In the genomic region with DNA sequence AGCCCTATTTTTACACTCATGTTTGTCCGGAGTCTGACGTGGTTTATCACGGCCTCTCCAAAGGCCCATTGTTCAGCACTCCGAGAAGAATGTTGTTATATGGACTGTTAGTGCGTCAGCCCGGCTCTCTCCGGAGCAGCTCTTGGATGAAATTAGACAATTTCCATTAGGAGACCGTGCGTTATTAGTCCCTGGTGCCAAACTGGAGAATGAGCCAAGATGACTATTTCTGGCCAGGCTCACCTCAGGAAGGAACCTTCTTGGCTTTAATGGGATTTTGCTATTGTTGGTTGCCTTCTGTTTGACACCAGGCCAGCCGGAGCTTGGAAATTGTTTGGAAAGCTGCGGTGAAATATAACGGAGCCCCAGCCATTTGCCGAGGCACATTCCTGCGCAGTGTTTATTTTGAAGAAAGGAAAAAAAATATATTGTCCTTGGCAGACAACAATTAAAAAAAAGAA, we compare ENCODE assay signal across 8 mouse cellular contexts. TPM values are rescaled to one million over a fixed set of nuclear protein-coding genes. Genes with fewer than 3 reads are reported as not detected.
DNase-seq lines count a peak whose midpoint lies in the region; ATAC-seq and TF ChIP-seq lines count a peak whose summit lies in the region.

No protein-coding gene starts in this region.

- H3K9ac ChIP-seq in embryonic facial prominence, embryonic 14.5 days (ENCODE audit: low read depth, low read length): no peak overlapping the region
- no peak overlapping the region for H3K9ac ChIP-seq in intestine, embryonic 15.5 days
- no peak overlapping the region for H3K9ac ChIP-seq in lung, postnatal 0 days (replicated peaks; ENCODE audit: low read depth)

- H3K36me3 ChIP-seq in embryonic facial prominence, embryonic 14.5 days (ENCODE audit: control insufficient read depth, insufficient read depth, low read length): no peaks in the 10 kb centered on the region
- no peaks in the 10 kb centered on the region for H3K36me3 ChIP-seq in embryonic facial prominence, embryonic 10.5 days (replicated peaks)
- H3K36me3 ChIP-seq in intestine, embryonic 15.5 days: no peaks in the 10 kb centered on the region
- H3K36me3 ChIP-seq in lung, postnatal 0 days (ENCODE audit: insufficient read depth, low read length): no peaks in the 10 kb centered on the region

- no peak overlapping the region for H3K4me2 ChIP-seq in embryonic facial prominence, embryonic 14.5 days (ENCODE audit: low read depth, low read length)
- H3K4me2 ChIP-seq in intestine, embryonic 15.5 days (replicated peaks): no peak overlapping the region
- H3K4me2 ChIP-seq in lung, postnatal 0 days (replicated peaks; ENCODE audit: low read depth, low read length): no peak overlapping the region

- H3K9me3 ChIP-seq in embryonic facial prominence, embryonic 14.5 days (ENCODE audit: control insufficient read depth, low read length): no peaks in the 10 kb centered on the region
- no peaks in the 10 kb centered on the region for H3K9me3 ChIP-seq in embryonic facial prominence, embryonic 10.5 days
- H3K9me3 ChIP-seq in intestine, embryonic 15.5 days: no peaks in the 10 kb centered on the region
- no peaks in the 10 kb centered on the region for H3K9me3 ChIP-seq in lung, postnatal 0 days (ENCODE audit: low read length)

- 62% methylated on average over 14 of the region's 14 CpGs for WGBS in embryonic facial prominence, embryonic 14.5 days
- 72% methylated on average over 14 of the region's 14 CpGs for WGBS in embryonic facial prominence, embryonic 10.5 days
- WGBS in intestine, embryonic 15.5 days: 25% methylated on average over 14 of the region's 14 CpGs
- WGBS in lung, postnatal 0 days: 27% methylated on average over 14 of the region's 14 CpGs

- DNase-seq in embryonic facial prominence, embryonic 14.5 days (ENCODE audit: low spot score): peak; percentile 55
- DNase-seq in embryonic facial prominence, embryonic 10.5 days (ENCODE audit: low spot score): no peak
- peak; percentile 63 to 75 for DNase-seq in cerebellum, postnatal 25 days
- DNase-seq in lung, postnatal 0 days (ENCODE audit: low spot score): peak; percentile 91
- DNase-seq in left cerebral cortex, postnatal 25 days (ENCODE audit: low spot score in 2 of 2): no peak
- no peak for DNase-seq in ovary, postnatal 36 days (ENCODE audit: low spot score)
- DNase-seq in layer of hippocampus, adult 9-10 months (ENCODE audit: low spot score): no peak

- no peaks in the 10 kb centered on the region for H3K4me1 ChIP-seq in embryonic facial prominence, embryonic 14.5 days (ENCODE audit: control insufficient read depth, insufficient read depth, low read length)
- no peaks in the 10 kb centered on the region for H3K4me1 ChIP-seq in embryonic facial prominence, embryonic 10.5 days
- peaks cover 6% of the 10 kb centered on the region; the same call in 1 of the 2 replicates for H3K4me1 ChIP-seq in intestine, embryonic 15.5 days (replicated peaks)
- 0 out of 2 replicates have a peak, but pooled peaks cover 2% of the 10 kb centered on the region for H3K4me1 ChIP-seq in lung, postnatal 0 days (ENCODE audit: insufficient read depth, low read depth, low read length)

- no peaks in the 10 kb centered on the region; the same call in 1 of the 2 replicates for H3K27me3 ChIP-seq in embryonic facial prominence, embryonic 14.5 days (replicated peaks; ENCODE audit: control insufficient read depth, insufficient read depth, low read length)
- 0 out of 2 replicates have a peak, but pooled peaks cover 5% of the 10 kb centered on the region for H3K27me3 ChIP-seq in embryonic facial prominence, embryonic 10.5 days (replicated peaks; ENCODE audit: low read depth, poor library complexity, severe bottlenecking)
- H3K27me3 ChIP-seq in intestine, embryonic 15.5 days (replicated peaks): no peaks in the 10 kb centered on the region
- no peaks in the 10 kb centered on the region for H3K27me3 ChIP-seq in lung, postnatal 0 days (replicated peaks; ENCODE audit: insufficient read depth, low read length)

- ATAC-seq in embryonic facial prominence, embryonic 14.5 days (ENCODE audit: low read depth): no peak
- peak; percentile 70 for ATAC-seq in intestine, embryonic 15.5 days
- peak; percentile 88 for ATAC-seq in lung, postnatal 0 days

- intact Hi-C loops in left cerebral cortex, postnatal 25 days (cut with DNase I): no loop called here

- no peak overlapping the region for H3K4me3 ChIP-seq in embryonic facial prominence, embryonic 14.5 days (ENCODE audit: low read depth, low read length)
- H3K4me3 ChIP-seq in embryonic facial prominence, embryonic 10.5 days: no peak overlapping the region
- H3K4me3 ChIP-seq in intestine, embryonic 15.5 days (replicated peaks): no peak overlapping the region
- H3K4me3 ChIP-seq in lung, postnatal 0 days (ENCODE audit: low read depth, low read length): no peak overlapping the region

- TF ChIP-seq CTCF in lung, postnatal 0 days (IDR thresholded peaks at IDR 0.05): no peak

- H3K27ac ChIP-seq in embryonic facial prominence, embryonic 14.5 days (replicated peaks; ENCODE audit: low read depth, low read length): no peak overlapping the region
- no peak overlapping the region for H3K27ac ChIP-seq in embryonic facial prominence, embryonic 10.5 days (replicated peaks)
- peak overlapping the region; percentile 72 for H3K27ac ChIP-seq in intestine, embryonic 15.5 days
- H3K27ac ChIP-seq in lung, postnatal 0 days (ENCODE audit: low read length): 0 out of 2 replicates have a peak overlapping the region, but pooled peaks have one; percentile 38

- peak; percentile 95 for TF ChIP-seq EP300 in lung, postnatal 0 days (IDR thresholded peaks at IDR 0.05)

RNA-seq across cellular contexts. Expression of a gene that starts 16.3 kb away (rescaled TPM):
- 13.7 and 14.4 TPM in 2 replicates for polyA plus RNA-seq in embryonic facial prominence, embryonic 14.5 days (2014; fragmentation: Nextera tagmentation; extraction: Ambion mirVana)
- polyA plus RNA-seq in embryonic facial prominence, embryonic 10.5 days (2016; fragmentation: Nextera tagmentation; extraction: Ambion mirVana): 5.8 and 7.7 TPM in 2 replicates
- 46.6 and 52.3 TPM in 2 replicates for polyA plus RNA-seq in intestine, embryonic 15.5 days (2015; fragmentation: Nextera tagmentation; extraction: Ambion mirVana)
- polyA plus RNA-seq in lung, postnatal 0 days (2015; fragmentation: Nextera tagmentation; extraction: Ambion mirVana): 34.2 and 63.1 TPM in 2 replicates
- total RNA-seq in left cerebral cortex, postnatal 25 days (2021): 1 to 10 TPM; 1.1 to 1.3 TPM

Comparison
In these comparisons a context has a peak if more than half of its experiments do, and no peak if none do; other contexts are left out.
1. DNase-seq: peak in embryonic facial prominence, embryonic 14.5 days (single experiment), cerebellum, postnatal 25 days (2 of 2) and lung, postnatal 0 days (single experiment); none in embryonic facial prominence, embryonic 10.5 days (single experiment), left cerebral cortex, postnatal 25 days (0 of 2), ovary, postnatal 36 days (single experiment) and layer of hippocampus, adult 9-10 months (single experiment).
2. H3K27ac ChIP-seq: peak in intestine, embryonic 15.5 days (single experiment) and lung, postnatal 0 days (single experiment); none in embryonic facial prominence, embryonic 14.5 days (single experiment) and embryonic facial prominence, embryonic 10.5 days (single experiment).